Mouse (Mus musculus) megakaryocyte, adult 5-6 weeks (primary cell): ENCODE results near the gene Pced1b. TPM values are rescaled to one million over a fixed set of nuclear protein-coding genes. Genes with fewer than 3 reads are reported as not detected.
"Not testable (repeated sequence)": the region's sequence is repeated elsewhere in the genome, so short reads cannot be mapped to it uniquely, and the experiment has no call there.

Experiments
- ATAC-seq: 2 replicates; pipeline ENCODE4 v1.8.0; 2016; ENCODE audit warnings: mild to moderate bottlenecking, inconsistent platforms; ENCODE audit not compliant: poor library complexity, severe bottlenecking
- total RNA-seq, 2 experiments: library from RNA; stranded (forward) in 1 of 2; stranded (reverse) in 1 of 2; fragments of 153-499, 151-499 nt in 1 of 2; fragments of 221-1000, 200-1000 nt in 1 of 2; gene quantifications; 2 replicates each; pipeline versions ENCODE4 v1.2.3 to v1.2.4; 2015 to 2017

Gene Pced1b
- total RNA-seq, 2 experiments from 2014 or later: 3.2 to 20.1 TPM

- ATAC-seq: no peak
These were observed 85.7 kb downstream of the Pced1b start for GRCm38 (mm10) chr15:97332582-97332981.

GRCm38 (mm10) chr15:97337636-97338352 is 90.9 kb downstream of the Pced1b start:
- ATAC-seq: peak; percentile 73

- ATAC-seq: no peak
These were observed 91.6 kb downstream of the Pced1b start for GRCm38 (mm10) chr15:97338377-97339060.

DNA sequence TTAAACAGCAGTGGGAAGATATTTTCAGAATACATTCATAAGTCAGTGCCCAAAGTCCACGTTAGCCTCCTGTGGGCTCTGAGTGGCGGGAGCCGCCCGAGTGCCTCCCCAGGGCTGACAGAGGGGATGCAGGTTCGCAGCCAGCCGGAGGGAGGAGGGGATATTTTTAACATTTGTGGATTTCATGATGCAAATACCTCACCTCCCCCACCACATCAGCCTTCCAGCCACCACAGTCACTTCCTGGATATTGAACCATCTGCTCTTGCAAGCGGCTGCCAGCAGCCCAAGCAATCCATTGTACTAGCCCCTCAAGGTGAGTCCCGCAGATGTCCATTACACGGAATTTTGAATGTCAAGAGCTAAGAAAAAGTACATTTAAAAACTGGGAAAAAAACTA is 95.4 kb downstream of the Pced1b start:
- ATAC-seq: 0 out of 2 replicates have a peak, but pooled peaks have one; percentile 19

GRCm38 (mm10) chr15:97342945-97343344 is 96.0 kb downstream of the Pced1b start:
- ATAC-seq: peak; percentile 89

GRCm38 (mm10) chr15:97343921-97344320 is 97.0 kb downstream of the Pced1b start:
- ATAC-seq: 0 out of 2 replicates have a peak, but pooled peaks have one; percentile 10

- peak; percentile 28; the same call in 1 of the 2 replicates for ATAC-seq
These were observed 98.2 kb downstream of the Pced1b start for GRCm38 (mm10) chr15:97345110-97345509.

DNA sequence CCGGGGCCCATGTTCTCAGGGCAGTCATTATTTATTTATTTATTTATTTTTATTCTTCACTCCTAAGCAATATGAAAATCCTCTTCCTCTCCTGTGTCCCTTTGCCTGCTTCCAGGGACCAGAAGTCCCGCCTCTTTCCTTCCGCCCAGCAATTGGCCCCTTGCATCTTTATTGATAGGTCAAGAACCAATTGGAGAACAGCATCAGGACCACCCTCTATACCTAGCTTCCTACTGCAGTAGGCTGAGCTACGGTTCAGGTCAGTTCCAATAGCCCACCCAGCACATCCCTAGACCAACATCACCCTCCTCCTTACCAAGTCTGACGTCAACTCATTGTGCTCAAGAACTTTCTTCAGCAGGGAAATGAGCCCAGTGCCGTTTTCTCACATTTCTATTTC is 99.0 kb downstream of the Pced1b start:
- no peak for ATAC-seq

GRCm38 (mm10) chr15:97346413-97346812 is 99.5 kb downstream of the Pced1b start:
- no peak for ATAC-seq

DNA sequence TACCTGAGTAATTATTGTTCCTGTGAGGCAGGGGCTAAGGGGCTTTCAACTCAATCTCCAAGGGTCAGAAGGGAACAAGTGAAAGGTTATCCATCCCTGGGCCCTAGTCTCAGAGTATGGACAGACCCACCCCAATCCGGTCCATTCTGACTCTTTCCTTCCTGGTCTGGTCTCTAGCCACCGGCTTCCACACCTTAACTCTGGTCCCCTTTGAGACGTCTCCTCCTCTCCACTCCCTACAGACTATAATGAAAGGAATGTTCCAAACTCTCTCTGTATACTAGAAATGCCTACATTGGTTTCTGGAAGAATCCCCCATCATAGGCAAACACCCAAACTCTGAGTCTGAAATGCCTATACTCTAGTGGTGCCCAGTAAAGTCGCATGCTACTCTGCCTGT is 100.0 kb downstream of the Pced1b start:
- no peak for ATAC-seq

DNA sequence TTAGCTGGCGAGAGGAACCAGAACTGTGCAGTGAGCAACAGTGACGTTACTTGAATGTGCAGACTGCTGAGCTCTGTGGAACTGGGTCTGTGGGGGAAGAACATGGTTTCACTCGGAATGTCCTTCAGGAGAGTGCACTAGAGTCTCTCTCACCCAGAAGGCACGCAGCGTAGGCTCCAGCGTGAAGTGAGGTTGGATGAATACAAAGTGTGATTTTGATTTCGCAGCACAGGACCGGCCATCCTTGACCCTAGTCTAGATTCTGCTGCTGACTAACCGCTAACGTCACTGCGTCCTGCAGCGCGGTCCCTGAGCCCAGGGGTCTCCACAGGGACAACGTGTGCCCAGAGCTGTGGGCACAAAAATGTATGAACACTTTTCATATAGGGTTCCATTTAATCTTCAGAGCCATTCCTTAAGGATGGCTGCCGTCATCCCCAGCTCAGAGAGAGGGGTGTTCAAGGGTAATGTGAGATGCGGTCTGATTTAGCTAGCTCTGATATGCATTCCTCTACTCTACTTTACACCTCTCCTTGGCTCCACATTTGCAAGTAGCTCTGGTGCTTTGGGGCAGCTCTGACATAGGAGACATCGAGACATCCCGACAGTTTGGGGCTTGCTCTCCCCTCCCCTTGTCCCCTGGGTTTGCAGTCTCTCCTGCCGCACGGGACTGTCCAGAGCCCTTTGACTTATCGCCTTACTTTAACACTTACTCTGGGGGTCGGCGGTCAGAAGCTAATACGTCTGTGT is 101.8 kb downstream of the Pced1b start:
- no peak for ATAC-seq

DNA sequence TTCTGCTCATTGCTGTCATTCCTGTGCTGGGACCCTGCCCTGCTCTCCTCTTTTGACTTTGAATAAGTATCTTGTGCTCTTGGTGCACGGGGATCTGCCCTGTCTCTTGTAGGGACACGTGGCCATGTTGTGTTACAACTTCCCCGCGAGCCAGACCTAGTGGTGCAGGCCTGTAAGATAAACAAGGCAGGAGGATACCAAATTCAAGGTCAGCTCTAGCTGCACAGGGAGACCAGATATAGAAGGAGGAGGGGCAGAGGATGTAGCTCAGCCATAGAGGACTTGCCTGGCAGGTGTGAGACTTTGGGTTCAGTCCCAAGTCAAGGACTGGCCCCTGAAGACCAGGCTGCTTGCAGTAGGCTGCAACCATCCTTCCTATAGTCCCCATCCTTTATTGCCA is 103.6 kb downstream of the Pced1b start:
- ATAC-seq: peak; percentile 20

GRCm38 (mm10) chr15:97351016-97351415 is 104.1 kb downstream of the Pced1b start:
- ATAC-seq: peak; percentile 55

- ATAC-seq: no peak
These were observed 104.8 kb downstream of the Pced1b start for GRCm38 (mm10) chr15:97351681-97352080.

DNA sequence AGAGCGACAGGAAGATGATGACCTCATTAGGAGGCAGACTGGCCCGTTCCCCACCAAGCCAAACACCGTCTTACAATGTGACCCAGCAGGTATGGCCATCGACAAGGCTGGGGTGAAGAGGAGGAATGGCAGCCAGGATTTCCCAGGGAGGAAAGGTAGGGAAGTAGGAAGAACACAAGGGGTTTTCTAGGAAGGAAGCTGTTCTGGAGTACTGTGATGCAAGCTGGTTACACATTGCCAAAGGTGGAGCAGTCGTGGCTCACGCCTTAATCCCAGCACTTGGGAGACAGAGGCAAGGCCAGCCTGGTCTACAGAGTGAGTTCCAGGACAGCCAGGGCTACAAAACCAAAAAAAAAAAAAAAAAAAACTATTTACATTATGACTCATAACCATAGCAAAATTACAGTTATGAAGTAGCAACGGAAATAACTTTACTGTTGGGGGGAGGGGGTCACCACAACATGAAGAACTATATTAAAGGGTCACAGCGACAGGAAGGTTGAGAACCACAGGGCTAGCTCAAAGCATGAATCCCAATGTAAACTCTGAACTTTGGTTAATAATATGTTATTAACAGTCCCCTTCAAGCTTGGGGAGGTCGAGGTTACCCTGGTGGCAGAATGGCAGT is 108.9 kb downstream of the Pced1b start:
- no peak; the same call in 1 of the 2 replicates for ATAC-seq

DNA sequence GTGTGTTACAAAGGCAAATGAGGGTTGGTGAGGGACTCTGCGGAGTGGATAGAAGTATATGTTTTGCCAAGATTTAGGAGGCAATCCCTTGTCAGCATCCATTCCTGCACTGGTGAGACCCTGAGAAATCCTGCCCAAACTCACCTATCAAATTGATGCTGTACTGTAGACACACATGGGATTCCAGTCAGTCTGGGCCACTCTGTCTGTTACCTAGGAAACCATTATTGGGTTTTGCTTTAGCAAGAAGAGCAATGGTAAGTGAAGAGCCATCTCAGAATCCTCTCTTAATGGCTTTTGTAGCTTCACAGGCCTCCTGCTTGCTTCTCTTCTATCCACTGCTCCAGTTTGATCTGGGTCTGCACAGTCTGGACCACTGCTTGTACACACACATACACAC is 110.1 kb downstream of the Pced1b start:
- no peak for ATAC-seq

DNA sequence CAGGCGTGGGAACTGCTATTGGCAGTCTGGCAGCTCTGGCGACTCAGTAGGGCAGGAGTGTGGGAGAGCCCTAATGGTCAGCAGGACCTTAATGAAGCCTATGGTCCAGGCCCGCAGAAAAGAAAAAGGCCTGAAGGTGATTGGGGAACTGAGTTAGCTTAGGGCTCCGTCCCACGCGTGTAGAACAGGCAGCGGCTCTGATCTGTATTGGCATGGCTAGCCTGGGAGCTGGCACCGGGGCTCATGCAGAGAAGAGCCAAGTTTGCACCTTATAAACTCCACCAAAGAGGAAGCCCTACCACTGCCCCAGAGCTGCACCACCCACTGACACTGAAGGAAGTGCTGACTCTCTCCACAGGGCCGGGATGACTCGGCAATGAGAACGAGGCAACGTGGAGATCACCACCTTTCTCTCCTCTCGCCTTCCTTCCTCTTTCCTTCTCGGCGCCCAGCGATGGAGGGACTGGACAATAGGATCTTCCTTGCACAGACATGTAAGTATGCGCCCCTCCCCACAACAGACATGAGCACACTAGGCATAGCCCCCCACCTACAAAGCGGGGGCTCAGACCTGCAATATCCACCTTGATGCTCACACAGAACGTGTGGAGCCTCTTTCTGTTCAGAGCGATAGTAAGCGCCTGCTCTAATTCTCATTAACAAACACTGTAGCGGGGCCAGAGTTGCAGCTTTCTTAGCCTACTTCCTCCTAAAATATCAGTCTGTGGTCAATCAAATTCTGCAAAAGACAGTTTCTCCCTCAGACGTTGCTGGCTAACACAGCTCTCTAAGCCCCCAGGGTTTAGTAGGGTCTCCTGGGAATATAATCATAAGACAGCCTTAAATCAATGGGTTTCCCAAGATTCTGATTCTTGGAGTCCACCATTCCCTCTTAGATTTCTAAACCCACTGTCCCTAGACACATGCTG is 114.2 kb downstream of the Pced1b start:
- ATAC-seq: peak; percentile 93

GRCm38 (mm10) chr15:97361771-97362171 is 114.9 kb downstream of the Pced1b start:
- ATAC-seq: peak; percentile 59

- not testable (repeated sequence) for ATAC-seq
These were observed 117.4 kb downstream of the Pced1b start for GRCm38 (mm10) chr15:97364271-97364670.

DNA sequence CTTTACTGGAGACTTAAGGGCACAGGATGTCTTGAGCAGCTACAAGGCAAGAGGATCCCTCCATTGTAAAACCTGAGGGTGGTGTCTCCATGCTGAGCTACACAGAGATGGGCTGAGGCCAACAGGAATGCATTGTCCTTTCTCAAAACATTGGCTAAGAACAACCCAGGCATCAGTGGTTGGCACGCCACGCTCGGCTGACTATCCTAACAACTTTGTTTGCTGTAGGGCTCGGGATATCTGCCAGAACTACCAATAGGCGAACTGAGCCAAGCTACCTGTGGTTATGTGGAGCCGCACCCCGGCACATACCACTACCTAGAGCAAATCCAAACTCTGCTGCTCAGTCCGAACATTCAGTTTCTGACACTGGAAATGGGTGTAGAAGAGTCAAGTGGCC is 118.1 kb downstream of the Pced1b start:
- ATAC-seq: no peak
